Mouse (Mus musculus) thymus, adult 2 months (tissue): ENCODE results near the gene Prkn. TPM values are rescaled to one million over a fixed set of nuclear protein-coding genes. Genes with fewer than 3 reads are reported as not detected.

Experiments
- DNase-seq: peaks from one replicate; pipeline ENCODE4 v3.0.0; 2021
- H3K27ac ChIP-seq: fragments of 200-500 bp; 2 replicates; pipeline ENCODE4 v1.5.1; 2012; ENCODE audit warnings: low read length, control low read depth; ENCODE audit not compliant: control insufficient read depth, insufficient read depth
- H3K27me3 ChIP-seq: fragments of 200-500 bp; 2 replicates; pipeline ENCODE4 v1.6.1; 2012; ENCODE audit warnings: mild to moderate bottlenecking, low read length, moderate library complexity, mixed read lengths; ENCODE audit not compliant: control insufficient read depth, insufficient read depth
- H3K36me3 ChIP-seq: fragments of 200-500 bp; 2 replicates; pipeline ENCODE4 v1.6.1; 2012; ENCODE audit warnings: mild to moderate bottlenecking, low read length, moderate library complexity; ENCODE audit not compliant: control insufficient read depth, insufficient read depth
- H3K4me1 ChIP-seq: fragments of 200-500 bp; replicated peaks from 2 replicates; pipeline ENCODE4 v1.6.1; 2012; ENCODE audit warnings: low read length; ENCODE audit not compliant: control insufficient read depth, insufficient read depth
- H3K4me3 ChIP-seq: fragments of 200-500 bp; 2 replicates; pipeline ENCODE4 v1.5.1; 2012; ENCODE audit warnings: mild to moderate bottlenecking, low read length, control low read depth, moderate library complexity; ENCODE audit not compliant: control insufficient read depth, insufficient read depth
- CTCF ChIP-seq: fragments of 200-500 bp; IDR thresholded peaks from 2 replicates; pipeline ENCODE4 v1.5.1; 2012; ENCODE audit warnings: mild to moderate bottlenecking, control low read depth, low read length, moderate library complexity, borderline replicate concordance; ENCODE audit not compliant: control insufficient read depth, poor library complexity, insufficient read depth; ENCODE audit errors: extremely low read depth
- POLR2A ChIP-seq: fragments of 200-500 bp; IDR thresholded peaks from 2 replicates; pipeline ENCODE4 v1.6.1; 2012; ENCODE audit warnings: mild to moderate bottlenecking, low read length, control low read depth, moderate library complexity; ENCODE audit not compliant: control insufficient read depth, poor library complexity, insufficient read depth; ENCODE audit errors: extremely low read depth
- WGBS: fragments of 180-500 bp; shearing (Covaris S2); methylation state at CpG from one replicate; pipeline ENCODE4 v1.1.7; 2018; 5-methylcytosine and 5-hydroxymethylcytosine counted together
- polyA plus RNA-seq: library from polyadenylated mRNA; depleted of rRNA; stranded (reverse); fragments of >200 nt; gene quantifications from 2 replicates; pipeline ENCODE4 v1.2.3, GENCODE M21; 2012

Gene Prkn
- polyA plus RNA-seq, 1 experiment: 1.4 TPM

- 2% methylated on average over 2 of the region's 2 CpGs for WGBS
These were observed 1005.3 kb downstream of the Prkn start for GRCm38 (mm10) chr17:11845506-11845905.

GRCm38 (mm10) chr17:11854571-11854970 is 1014.4 kb downstream of the Prkn start:
- H3K4me1 ChIP-seq: no peaks in the 10 kb centered on the region
- H3K27me3 ChIP-seq: no peaks in the 10 kb centered on the region
- H3K36me3 ChIP-seq: no peaks in the 10 kb centered on the region
- H3K4me3 ChIP-seq: no peak overlapping the region
- H3K27ac ChIP-seq: no peak overlapping the region
- DNase-seq: no peak
- WGBS: 90% methylated on average over 10 of the region's 10 CpGs
- no peak for TF ChIP-seq CTCF
- TF ChIP-seq POLR2A: no peak

More at GRCm38 (mm10) chr17:11845506-11845905, 1005.3 kb downstream of the Prkn start:
- Histone ChIP-seq H3K27ac (no peak overlapping the region), H3K4me1 (no peaks in the 10 kb centered on the region), H3K27me3 (no peaks in the 10 kb centered on the region), H3K4me3 (no peak overlapping the region), H3K36me3 (no peaks in the 10 kb centered on the region)
- TF ChIP-seq CTCF (no peak), POLR2A (no peak)
- no peak for DNase-seq

- Histone ChIP-seq H3K4me3 (no peak overlapping the region), H3K27ac (no peak overlapping the region), H3K4me1 (no peaks in the 10 kb centered on the region), H3K27me3 (no peaks in the 10 kb centered on the region), H3K36me3 (no peaks in the 10 kb centered on the region)
- 88% methylated on average over 7 of the region's 7 CpGs for WGBS
- DNase-seq: no peak
- TF ChIP-seq CTCF: no peak
- no peak for TF ChIP-seq POLR2A
These were observed 1018.7 kb downstream of the Prkn start for GRCm38 (mm10) chr17:11858772-11859405.

- Histone ChIP-seq H3K4me3 (no peak overlapping the region), H3K36me3 (no peaks in the 10 kb centered on the region), H3K4me1 (no peaks in the 10 kb centered on the region), H3K27ac (no peak overlapping the region), H3K27me3 (no peaks in the 10 kb centered on the region)
- DNase-seq: no peak
- TF ChIP-seq POLR2A (no peak), CTCF (no peak)
- WGBS: 91% methylated on average over 6 of the region's 6 CpGs
These were observed 1021.0 kb downstream of the Prkn start for GRCm38 (mm10) chr17:11861178-11861577.

- Histone ChIP-seq H3K4me3 (no peak overlapping the region), H3K36me3 (no peaks in the 10 kb centered on the region), H3K4me1 (no peaks in the 10 kb centered on the region), H3K27me3 (no peaks in the 10 kb centered on the region), H3K27ac (no peak overlapping the region)
- WGBS: 54% methylated on average over 2 of the region's 2 CpGs
- DNase-seq: no peak
- TF ChIP-seq CTCF (no peak), POLR2A (no peak)
These were observed 1022.2 kb downstream of the Prkn start for GRCm38 (mm10) chr17:11862360-11862759.

- TF ChIP-seq CTCF: no peak
- TF ChIP-seq POLR2A: no peak
- 95% methylated on average over 11 of the region's 11 CpGs for WGBS
- H3K36me3 ChIP-seq: no peaks in the 10 kb centered on the region
- H3K27me3 ChIP-seq: no peaks in the 10 kb centered on the region
- DNase-seq: no peak
- H3K27ac ChIP-seq: no peak overlapping the region
- no peak overlapping the region for H3K4me3 ChIP-seq
- H3K4me1 ChIP-seq: no peaks in the 10 kb centered on the region
These were observed 1022.8 kb downstream of the Prkn start for GRCm38 (mm10) chr17:11863017-11863416.

- Histone ChIP-seq H3K27me3 (no peaks in the 10 kb centered on the region), H3K4me1 (no peaks in the 10 kb centered on the region), H3K27ac (no peak overlapping the region), H3K36me3 (no peaks in the 10 kb centered on the region), H3K4me3 (no peak overlapping the region)
- TF ChIP-seq CTCF (no peak), POLR2A (no peak)
- 92% methylated on average over 3 of the region's 3 CpGs for WGBS
- DNase-seq: no peak
These were observed 1026.0 kb downstream of the Prkn start for GRCm38 (mm10) chr17:11866231-11866630.
